Mouse (Mus musculus) heart, postnatal 0 days (tissue): ENCODE measurements at regions not wholly inside any gene's neighbourhood (a gene's known extent, or its start where the extent isn't known, plus 50 kb on each side); places are given as distances from the start of the nearest gene placed in this dataset.

ENCODE experiments used
- CTCF ChIP-seq: IDR thresholded peaks from 2 replicates; pipeline ENCODE4 v1.5.1; 2016; ENCODE audit warnings: antibody characterized with exemption, control low read depth, low read depth
- EP300 ChIP-seq: IDR thresholded peaks from 2 replicates; pipeline ENCODE4 v1.6.1; 2016; ENCODE audit warnings: antibody characterized with exemption, low read depth

DNA sequence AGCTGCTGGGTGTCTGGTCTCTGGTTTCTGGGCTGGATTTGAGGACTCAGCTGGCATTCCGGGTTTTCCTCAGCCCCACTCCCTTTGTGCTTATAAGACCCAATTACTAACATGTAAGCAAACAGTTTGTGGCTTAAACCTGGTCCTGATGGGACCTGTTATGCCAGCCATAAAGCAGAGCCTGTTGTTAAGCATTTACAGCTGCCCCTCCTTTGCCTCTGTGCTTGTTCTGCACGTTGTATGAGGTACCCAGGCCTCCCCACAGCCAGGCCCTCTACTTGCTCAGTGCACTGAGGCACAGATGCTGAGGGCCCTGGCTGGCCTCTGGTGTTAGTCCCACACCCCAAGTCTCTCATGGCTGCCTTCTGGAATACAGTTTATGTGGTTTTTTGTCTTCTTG is 147.2 kb upstream of the Camk1g start:
- TF ChIP-seq CTCF, result no peak
- TF ChIP-seq EP300, result no peak
